Mouse (Mus musculus): Measurements from ENCODE around the gene Fam163b.
A peak's percentile ranks its signal among the peaks of the same experiment; 100 is the strongest.

Gene Fam163b

GRCm38 (mm10) chr2:27135935-27136334, 6.4 kb downstream of the Fam163b start:
- no peak for DNase-seq (ENCODE audit: low spot score)

- no peak for DNase-seq (ENCODE audit: low spot score)
Measured at GRCm38 (mm10) chr2:27128990-27129389, 13.3 kb downstream of the Fam163b start.

- no peak for DNase-seq (ENCODE audit: low spot score)
Measured at GRCm38 (mm10) chr2:27126496-27126895, 15.8 kb downstream of the Fam163b start.

- peak; percentile 42 for DNase-seq (ENCODE audit: low spot score)
Measured at GRCm38 (mm10) chr2:27125979-27126378, 16.3 kb downstream of the Fam163b start.

GRCm38 (mm10) chr2:27123121-27123520, 19.2 kb downstream of the Fam163b start:
- DNase-seq (ENCODE audit: low spot score): no peak

- no peak for DNase-seq (ENCODE audit: low spot score)
Measured at GRCm38 (mm10) chr2:27122578-27122977, 19.7 kb downstream of the Fam163b start.

GRCm38 (mm10) chr2:27121626-27122355, 20.5 kb downstream of the Fam163b start:
- DNase-seq (ENCODE audit: low spot score): peak; percentile 12

GRCm38 (mm10) chr2:27120241-27120641, 22.1 kb downstream of the Fam163b start:
- DNase-seq (ENCODE audit: low spot score): peak; percentile 43

- no peak for DNase-seq (ENCODE audit: low spot score)
Measured at GRCm38 (mm10) chr2:27119766-27120165, 22.5 kb downstream of the Fam163b start.

- DNase-seq (ENCODE audit: low spot score): no peak
Measured at GRCm38 (mm10) chr2:27118452-27118851, 23.8 kb downstream of the Fam163b start.

- DNase-seq (ENCODE audit: low spot score): no peak
Measured at GRCm38 (mm10) chr2:27114169-27114568, 28.1 kb downstream of the Fam163b start.

GRCm38 (mm10) chr2:27112585-27112984, 29.7 kb downstream of the Fam163b start:
- DNase-seq (ENCODE audit: low spot score): no peak

- DNase-seq (ENCODE audit: low spot score): no peak
Measured at GRCm38 (mm10) chr2:27109052-27109451, 33.2 kb downstream of the Fam163b start.

GRCm38 (mm10) chr2:27108144-27108543, 34.1 kb downstream of the Fam163b start:
- DNase-seq (ENCODE audit: low spot score): no peak

GRCm38 (mm10) chr2:27106816-27107215, 35.5 kb downstream of the Fam163b start:
- DNase-seq (ENCODE audit: low spot score): no peak

- DNase-seq (ENCODE audit: low spot score): no peak
Measured at GRCm38 (mm10) chr2:27103554-27103953, 38.7 kb downstream of the Fam163b start.

GRCm38 (mm10) chr2:27097776-27098175, 44.5 kb downstream of the Fam163b start:
- DNase-seq (ENCODE audit: low spot score): peak; percentile 74

GRCm38 (mm10) chr2:27097241-27097656, 45.0 kb downstream of the Fam163b start:
- DNase-seq (ENCODE audit: low spot score): no peak

GRCm38 (mm10) chr2:27096341-27096981, 45.8 kb downstream of the Fam163b start:
- DNase-seq (ENCODE audit: low spot score): peak; percentile 73

GRCm38 (mm10) chr2:27095178-27095577, 47.1 kb downstream of the Fam163b start:
- no peak for DNase-seq (ENCODE audit: low spot score)

- DNase-seq (ENCODE audit: low spot score): peak; percentile 40
Measured at GRCm38 (mm10) chr2:27089238-27089637, 53.1 kb downstream of the Fam163b start.

- DNase-seq (ENCODE audit: low spot score): no peak
Measured at GRCm38 (mm10) chr2:27088700-27089099, 53.6 kb downstream of the Fam163b start.

- DNase-seq (ENCODE audit: low spot score): peak; percentile 88
Measured at GRCm38 (mm10) chr2:27088071-27088644, 54.1 kb downstream of the Fam163b start.

All from lung, postnatal 25 days (tissue).